Mouse (Mus musculus) retina, postnatal 1 day (tissue): Measurements from ENCODE around the gene Kif2b.

Experiments
- DNase-seq: peaks from one replicate; pipeline ENCODE4 v3.0.0-alpha.2; 2012

Gene Kif2b

GRCm38 (mm10) chr11:91577317-91577716 is at the start of gene Kif2b:
TSS of gene Kif2b (minus strand) at chr11:91577558.
- DNase-seq, result peak; percentile 7

DNA sequence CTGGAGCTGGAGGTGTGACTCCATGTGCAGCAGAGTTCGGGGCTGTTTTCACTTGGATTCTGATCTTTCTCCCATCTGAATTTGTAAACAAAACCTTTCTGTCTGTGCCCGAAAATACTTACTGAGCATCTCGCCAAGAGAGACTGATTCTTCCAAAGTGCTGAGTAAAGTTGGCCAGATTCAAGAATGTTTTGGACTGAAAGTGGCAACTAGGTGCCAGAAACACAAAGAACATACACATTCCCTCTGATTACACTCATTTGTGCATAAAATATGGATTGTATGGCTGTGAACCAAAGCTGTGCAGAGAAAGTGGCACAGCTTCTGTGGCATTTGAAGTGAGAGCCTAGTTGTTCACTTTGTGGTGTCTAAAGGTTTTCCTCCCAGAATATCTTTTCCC is 15.7 kb upstream of the Kif2b start:
- DNase-seq, result no peak

GRCm38 (mm10) chr11:91576856-91577255 is 502 bp downstream of the Kif2b start:
- peak; percentile 65 for DNase-seq

DNA sequence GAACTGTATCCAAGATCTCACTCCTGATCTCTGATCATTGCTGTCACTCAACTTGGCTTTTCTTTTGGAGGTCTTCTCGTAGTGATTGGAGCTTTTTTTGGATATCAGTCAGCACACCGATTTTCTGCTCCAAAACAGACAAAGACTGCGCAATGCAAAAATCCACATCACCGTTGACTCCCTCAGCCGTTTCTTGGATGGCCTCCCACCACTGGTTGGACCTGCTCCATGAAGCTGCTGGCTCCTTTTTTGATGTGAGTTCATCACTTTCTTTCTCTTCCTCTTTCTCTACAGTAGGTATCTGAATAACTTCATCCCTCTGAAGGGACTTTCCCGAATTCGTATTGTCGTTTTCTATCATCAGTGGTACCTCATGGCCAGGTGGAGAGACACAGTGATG is 2.0 kb downstream of the Kif2b start:
- DNase-seq, result no peak

DNA sequence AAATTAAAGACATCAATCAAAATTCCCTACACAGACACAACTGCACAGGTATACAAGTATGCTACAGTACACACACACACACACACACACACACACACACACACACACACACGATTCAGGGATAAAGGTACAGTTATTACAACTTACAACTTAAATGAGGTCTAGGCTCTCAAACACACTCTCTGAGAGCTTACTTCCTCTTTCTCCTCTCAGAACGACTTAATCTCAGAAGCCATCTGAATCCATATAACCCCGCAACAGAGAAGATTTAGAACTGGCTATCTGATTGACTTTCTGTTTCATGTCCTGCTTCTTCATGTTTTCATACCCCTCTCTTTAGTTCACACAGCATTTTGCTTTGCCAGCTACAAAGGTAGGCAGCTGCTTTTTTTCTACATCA is 2.9 kb downstream of the Kif2b start:
- DNase-seq, result no peak

DNA sequence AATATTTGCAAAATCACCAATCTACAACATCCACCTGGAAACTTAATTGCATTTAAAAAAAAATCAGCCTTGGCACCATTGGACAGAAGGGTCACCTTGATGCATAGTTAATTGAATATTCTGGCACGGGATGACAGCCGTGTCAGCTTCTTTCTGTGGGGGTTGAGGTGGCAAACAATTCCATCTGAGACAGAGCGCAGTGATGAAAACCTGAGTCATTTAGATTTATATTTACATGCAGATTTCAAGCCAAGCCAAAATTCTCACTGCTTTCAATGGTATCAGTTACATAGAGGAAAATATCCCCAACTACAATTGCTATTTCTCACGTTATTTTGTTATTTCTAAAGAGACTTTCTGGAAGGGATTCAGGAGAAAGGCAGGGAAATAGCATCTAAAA is 46.6 kb downstream of the Kif2b start:
- no peak for DNase-seq
